Mouse (Mus musculus): ENCODE data around the gene Fkbp15.

The Fkbp15 gene

DNA sequence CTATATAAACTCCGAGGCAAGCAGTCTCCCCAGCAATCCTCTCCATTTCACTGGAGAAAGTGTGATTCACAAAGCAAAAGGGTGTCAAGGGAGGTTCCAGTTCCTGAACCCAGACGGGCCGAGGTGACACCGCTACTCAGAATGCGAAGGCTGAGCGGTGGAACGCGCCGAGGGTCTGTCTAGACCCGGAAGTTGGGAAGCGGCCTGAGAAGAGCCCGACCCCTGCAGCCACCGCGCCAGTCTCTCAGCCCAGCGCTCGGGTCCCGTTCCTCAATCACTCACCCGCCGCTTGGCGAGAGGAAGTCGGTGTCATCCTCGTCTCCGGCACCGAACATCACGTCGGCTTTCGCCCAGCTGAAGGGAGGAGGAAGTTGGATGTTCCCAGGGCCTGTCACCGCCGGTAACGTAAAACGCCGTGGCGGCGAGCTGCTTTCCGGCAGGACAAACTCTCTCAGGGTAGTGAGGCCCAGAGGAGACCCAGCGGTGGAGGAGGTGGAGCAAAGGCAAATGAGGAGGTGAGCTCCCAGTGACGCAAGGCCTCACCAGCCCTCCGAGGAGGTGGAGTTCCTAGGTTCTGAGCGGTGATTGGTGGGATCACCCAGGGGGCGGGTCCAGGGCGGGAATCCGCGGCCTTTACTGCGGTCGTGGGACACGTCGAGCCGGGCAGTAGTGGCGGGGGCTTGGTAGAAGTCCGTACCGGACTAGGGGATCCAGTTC lies at the start of gene Fkbp15, which contains the start of gene Slc31a1:
TSS of gene Fkbp15 (minus strand) at position 461 of the 717 bp plus-strand sequence.
TSS of gene Slc31a1 (plus strand) at position 640 of the 717 bp plus-strand sequence.
- DNase-seq (ENCODE audit: low read depth), result peak; percentile 95

DNA sequence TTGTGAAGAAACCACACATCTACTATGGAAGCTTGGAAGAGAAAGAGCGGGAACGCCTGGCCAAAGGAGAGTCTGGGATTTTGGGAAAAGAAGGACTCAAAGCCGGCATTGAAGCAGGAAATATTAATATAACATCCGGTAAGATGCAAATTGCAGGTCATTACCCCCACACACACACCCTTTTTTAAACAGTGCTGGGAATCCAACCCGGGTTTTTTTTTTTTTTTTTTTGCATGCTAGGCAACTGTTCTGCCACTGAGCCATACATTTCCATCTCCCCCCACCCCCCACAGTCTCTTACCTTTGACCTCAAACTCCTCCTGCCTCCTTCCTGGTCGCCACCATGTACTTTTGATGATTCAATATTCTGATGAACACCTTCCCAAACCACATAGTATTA lies 49.3 kb upstream of the Fkbp15 start:
- no peak for DNase-seq (ENCODE audit: low read depth)

DNA sequence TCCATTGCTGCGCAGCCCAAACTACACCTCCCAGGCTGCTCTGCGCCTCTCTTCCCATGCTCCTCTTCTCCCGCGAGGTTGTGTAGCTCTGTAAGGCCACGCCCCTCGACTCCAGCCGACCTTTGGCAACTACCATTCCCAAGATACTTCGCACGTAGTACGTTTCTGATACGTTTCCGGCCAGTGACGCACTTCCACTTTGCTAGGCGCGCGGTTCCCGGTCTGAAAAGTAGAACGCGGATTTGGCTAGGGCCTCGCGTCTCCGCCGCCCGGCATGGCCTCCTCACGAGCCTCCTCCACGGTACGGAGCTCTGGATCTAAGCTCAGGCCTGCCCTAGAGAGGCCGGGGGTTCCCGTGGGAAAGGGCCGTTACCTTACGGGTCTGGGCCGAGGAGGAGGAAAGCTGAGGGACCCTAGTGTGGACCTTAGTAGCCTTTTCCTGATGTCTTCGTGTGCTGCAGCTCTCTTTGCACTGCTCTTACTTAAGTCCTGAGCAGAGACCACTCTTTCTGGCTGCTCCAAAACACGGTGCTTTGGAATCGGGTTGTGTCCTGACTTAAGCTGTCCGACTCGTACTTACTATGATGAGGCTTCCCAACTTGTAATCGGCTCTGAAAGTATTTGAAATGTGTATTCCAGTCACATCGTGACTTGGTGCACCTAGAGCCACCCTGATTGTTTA lies 48.4 kb upstream of the Fkbp15 start, which contains the start of the genes Cdc26 and Prpf4:
TSS of gene Cdc26 (minus strand) at position 42 of the 682 bp plus-strand sequence.
TSS of gene Prpf4 (plus strand) at position 197 of the 682 bp plus-strand sequence.
- peak; percentile 97 for DNase-seq (ENCODE audit: low read depth)

DNA sequence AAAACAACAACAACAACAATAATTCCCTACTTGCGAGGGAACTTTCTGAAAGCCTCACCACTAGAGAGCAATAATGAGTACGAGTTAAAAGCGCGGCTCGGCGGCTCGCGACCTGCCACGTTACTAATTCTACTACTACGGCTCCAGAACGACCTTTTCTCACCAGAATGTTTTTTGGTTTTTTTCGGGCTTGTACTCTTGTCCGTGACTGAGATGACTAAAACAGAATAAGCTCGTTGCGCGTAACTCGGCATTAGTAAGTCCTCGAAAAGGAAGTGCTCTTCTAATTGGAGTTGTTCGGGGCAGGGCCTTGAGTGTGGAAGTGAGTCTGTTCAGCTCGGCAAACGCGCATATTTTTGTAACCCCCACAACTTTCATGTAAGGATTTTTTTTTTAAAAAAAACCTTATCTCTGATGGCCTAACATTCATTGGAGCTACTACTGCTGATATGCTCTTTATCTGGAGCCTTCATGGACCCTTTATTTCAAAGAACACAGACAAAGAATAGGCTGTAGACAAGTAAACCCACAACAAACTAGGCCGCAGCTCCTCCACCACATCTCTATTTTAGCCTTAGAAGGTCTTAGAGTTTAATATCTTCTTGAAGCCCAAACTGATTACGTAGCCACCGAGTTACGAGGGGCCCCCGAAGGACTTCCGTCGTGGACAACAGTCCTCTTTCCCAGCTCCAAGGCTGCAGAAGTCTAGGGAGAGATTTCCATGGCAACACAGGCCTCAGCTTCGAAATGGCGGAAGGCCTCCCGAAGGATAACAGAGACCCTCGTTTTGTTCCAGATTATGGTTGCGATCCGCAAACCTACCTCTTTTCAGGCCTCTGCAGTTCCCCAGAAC lies 47.6 kb upstream of the Fkbp15 start:
- DNase-seq (ENCODE audit: low read depth), result peak; percentile 55

DNA sequence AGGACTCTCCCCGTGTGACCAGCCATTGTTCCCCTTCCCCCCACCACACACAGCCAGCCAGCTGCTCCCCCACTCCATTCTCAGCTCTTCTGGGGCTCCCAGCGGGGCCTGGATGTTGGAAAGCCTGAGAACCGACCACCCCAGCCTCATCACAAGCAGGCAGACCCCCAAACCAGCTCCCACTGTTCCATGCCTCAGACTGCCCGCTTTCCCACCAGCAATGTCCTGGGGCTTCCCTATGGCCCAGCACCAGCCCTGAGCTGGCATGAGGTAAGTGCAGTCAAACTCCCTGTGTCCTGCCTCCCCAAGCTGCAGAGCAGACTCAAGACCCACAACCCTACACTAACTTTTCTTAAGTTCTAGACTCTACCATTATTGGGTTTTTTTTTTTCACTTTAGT lies 45.8 kb upstream of the Fkbp15 start:
- DNase-seq (ENCODE audit: low read depth), result no peak

DNA sequence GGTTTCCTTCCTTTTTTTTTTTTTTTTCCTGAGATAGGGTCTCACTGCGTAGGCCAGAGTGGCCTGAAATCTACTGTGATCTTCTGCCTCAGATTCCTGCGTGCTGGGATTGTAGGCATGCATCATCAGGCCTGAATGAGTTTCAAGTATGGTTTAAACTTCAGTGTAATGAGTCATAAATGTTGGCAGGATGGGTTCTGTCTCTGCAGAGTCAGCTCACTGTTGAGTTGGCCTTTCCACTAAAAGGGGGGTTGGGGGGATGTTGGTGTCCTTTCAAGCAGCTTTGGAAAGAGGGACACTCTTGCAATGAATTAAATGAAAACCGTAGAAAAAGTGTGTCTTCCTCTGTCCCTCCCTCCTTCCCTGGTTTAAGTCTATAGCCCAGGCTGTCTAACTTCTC lies 38.6 kb upstream of the Fkbp15 start:
- no peak for DNase-seq (ENCODE audit: low read depth)

DNA sequence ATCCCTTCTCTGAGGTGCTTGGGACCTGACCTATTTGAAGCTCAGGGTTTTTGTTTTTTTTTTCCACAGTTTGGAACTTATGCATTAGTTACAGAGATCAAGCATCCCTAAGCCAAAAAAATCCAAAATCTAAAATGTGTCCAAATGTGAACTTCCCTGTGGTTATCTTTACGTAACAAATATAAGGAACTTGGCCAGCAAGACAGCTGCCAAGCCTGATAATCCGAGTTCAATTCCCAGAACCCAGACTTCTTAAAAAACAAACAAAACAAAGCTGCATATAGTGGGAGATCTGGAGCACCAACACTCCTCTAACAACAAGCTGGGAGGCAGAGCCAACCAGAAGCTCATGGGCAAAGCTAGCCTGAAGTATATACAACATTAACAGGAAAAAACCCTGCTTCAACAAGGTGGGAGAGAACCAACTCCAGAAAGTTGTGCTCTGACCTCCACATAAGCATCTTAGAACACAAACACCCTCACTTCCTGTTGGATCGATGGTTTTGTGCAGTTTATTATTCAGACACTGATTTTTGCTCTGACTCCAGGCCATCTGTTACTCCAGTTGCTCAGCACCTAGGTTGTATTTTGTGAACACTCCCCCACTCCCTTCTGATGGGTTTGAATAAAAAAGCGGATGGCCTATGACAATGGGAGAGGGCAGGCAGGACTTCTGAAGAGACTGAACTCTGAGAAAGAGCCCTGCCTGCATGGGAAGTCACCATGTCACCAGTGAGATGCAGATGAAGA lies 37.4 kb upstream of the Fkbp15 start:
- no peak for DNase-seq (ENCODE audit: low read depth)

DNA sequence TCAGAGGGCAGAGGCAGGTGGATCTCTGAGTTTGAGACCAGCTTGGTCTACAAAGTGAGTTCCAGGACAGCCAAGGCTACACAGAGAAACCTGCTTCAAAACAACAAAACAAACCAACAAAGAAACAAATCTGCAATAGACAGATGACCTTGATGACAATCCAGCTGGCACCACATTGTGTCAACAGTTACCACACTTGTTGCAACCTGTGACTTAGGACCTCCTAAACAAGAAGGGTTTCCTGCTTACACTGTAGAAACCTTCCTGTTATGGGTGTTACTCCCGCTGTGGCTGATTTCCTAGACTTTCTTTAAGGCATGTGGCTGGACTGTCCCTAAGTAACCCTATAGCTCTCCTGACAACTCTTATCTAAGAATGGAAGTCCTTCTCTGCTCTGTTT lies 35.5 kb upstream of the Fkbp15 start:
- DNase-seq (ENCODE audit: low read depth), result no peak

DNA sequence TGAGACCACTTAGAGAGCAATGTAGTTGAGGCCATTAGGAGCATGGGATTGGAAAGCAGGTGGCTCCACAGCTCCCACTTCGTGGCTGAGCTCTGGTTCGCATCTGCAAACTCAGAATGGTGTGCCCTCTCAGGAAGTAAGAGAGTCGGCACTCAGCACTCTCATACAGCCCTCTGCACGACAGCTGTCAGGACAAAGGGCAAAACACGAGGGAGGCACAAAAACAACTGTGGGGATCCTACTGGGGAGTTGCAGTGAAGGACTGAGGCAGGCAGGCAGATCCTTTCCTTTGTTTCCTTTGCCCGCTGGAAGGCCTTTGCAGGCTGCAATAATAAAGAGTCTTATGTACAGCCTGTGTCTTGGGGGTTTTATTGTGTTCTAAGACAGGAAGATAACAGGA lies 33.1 kb upstream of the Fkbp15 start:
- DNase-seq (ENCODE audit: low read depth), result no peak

DNA sequence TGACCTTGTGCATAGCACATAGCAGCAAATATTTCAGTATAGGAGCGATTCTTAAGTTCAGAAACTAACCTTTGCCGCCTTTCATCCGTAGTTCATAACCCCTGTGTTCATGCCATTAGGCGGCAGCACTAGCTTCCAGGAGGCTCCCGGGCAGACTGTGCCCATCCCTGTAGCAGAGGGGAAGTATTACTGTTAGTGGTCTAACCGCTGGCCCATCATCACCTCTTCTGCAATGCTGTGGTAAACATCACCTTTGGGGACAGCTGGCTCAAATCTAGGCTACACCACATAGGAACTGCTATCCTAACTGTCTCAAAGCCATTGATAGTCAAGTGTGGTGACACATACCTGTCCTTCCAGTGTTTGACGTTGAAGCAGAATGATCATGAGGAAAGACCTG lies 31.5 kb upstream of the Fkbp15 start:
- no peak for DNase-seq (ENCODE audit: low read depth)

DNA sequence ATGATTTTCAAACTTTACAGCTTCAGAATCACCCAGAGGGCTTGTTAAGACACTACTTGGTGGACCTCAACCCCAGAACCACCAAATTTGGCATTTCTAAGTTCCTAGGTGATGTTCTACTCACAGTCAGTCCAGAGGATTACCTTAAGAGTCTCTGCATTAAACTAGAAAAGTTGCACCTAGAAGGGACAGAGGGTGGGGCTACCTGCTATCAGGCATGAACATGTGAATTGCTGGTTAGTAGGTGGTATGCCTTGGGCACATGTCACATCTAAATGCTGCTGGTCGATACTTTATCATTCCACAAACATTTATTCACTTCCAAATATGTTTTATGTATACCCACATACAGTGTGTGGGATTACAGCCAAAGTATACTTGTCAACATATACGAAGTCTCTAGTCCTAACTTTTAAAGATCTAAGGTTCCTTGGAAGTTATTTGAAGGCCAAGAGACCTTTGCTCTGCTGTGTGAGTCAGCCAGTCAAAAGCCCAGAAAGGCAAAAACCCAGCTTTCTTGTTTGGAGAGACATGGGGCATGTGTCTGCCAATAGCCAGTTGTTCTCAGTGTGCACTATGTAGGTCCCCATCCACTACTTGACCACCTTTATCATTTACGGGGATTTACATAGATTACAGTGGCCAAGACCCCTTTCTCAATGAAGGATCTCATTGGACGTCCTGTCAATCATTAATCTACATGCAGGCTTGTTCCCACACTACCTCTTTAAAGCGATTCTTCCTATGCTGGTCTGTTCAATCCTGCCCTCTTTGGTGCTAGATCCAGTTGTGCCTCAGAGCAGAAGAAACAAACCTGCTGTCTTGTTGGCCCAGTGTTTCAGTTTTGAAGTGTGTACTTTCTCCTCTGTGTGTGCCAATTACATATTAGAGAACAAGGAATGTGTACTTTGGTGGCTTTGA lies 29.5 kb upstream of the Fkbp15 start:
- DNase-seq (ENCODE audit: low read depth), result no peak

DNA sequence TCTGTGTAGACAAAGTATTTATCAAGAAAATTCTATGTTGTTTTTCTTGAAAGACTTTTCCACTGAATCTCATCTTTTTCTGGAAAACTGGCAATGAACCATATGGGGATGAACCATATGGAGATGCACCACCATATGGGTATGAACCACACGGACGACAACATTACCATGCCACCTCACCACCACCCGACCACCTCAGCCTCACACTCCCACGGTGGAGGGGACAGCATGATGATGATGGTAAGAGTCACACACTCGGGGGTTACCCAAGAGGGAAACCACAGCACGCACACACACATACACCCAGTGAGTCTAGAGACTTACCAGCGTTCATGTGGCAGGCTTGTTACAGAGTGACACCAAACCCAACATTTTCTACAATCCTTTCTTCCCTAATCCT lies 25.1 kb upstream of the Fkbp15 start:
- DNase-seq (ENCODE audit: low read depth), result no peak

DNA sequence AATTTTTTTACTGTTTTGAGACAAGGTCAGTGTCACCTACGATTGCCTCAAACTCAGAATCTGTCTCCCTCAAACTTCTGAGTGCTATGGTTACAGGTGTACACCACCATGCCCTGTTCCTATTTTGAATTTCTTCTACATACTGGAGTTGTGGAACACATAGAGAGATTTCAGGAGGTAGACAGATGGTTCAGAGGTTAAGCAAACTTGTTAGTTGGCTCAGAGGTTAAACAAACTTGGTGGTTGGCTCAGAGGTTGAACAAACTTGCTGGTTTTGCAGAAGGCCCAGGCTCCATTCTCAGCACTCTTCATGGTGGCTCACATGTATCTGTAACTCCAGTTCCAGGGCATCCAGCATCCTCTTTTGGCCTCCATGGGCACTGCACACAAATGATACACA lies 23.8 kb upstream of the Fkbp15 start:
- no peak for DNase-seq (ENCODE audit: low read depth)

DNA sequence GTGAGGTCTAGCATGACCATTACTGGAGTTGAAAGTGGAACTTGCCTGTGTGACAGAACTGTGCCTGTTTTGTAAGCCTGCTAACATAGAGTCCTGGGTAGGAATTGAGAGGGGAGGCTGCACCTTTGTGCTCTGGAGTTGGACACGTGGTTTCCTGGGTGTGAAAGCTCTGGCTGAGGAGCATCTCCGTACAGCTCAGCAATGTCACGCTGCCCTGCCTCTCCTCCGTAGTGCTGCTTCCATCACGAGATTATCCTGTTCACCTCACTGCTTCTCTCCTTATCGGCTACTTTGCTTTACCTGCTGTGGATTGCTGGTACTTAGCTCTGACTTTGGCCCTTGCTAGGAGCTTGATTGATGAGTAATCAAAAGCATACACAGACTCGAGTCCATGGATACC lies 23.4 kb upstream of the Fkbp15 start:
- DNase-seq (ENCODE audit: low read depth), result no peak

DNA sequence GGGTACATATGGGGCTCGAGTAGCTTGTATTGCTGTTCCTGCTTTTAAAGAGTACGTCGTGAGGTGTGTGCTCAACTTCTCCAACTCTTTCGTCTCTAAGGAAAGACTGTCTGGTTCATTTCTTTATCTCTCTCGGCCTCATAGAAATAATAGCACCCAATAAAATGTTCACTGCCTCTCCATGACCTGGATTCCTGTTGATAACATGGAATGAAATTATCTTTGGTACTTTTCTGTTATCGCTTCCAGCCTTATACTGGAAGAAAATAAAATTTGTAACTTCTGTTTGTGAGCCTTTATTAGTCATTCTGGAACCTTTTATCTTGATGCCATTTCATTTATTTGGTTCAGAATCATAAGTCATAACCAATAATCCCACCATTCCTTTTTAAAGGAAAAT lies 22.9 kb upstream of the Fkbp15 start:
- no peak for DNase-seq (ENCODE audit: low read depth)

DNA sequence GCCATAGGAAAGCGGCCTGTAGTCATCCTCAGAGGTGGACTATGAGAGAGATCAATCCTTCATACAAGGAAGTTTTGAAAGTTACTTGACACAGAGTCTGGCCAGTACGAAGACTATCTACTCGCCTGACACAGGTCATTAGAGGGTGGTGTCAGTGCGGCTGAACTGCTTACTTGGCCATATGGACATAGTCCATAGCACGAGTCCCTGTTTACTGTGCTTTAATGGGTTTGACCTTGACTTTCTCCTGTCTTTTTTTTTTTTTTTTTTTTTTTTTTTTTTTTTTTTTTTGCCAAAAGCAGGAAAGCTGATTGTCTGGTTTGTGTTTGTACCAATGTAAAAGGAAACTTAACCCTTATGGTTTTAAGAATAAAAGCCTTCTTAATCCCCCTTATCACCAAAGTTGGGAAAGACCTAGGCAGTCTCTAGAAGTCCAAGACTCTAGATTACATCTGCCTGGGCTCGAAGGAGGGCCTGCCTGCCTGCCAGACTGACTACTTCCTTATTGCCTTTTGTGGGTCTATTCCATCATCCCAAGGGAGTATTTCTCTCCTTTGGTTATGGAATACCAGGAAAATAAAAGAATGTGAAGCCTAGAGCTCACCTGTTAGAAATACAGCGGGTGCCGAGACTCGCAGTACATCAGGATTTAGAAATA lies 19.5 kb upstream of the Fkbp15 start:
- DNase-seq (ENCODE audit: low read depth), result no peak

DNA sequence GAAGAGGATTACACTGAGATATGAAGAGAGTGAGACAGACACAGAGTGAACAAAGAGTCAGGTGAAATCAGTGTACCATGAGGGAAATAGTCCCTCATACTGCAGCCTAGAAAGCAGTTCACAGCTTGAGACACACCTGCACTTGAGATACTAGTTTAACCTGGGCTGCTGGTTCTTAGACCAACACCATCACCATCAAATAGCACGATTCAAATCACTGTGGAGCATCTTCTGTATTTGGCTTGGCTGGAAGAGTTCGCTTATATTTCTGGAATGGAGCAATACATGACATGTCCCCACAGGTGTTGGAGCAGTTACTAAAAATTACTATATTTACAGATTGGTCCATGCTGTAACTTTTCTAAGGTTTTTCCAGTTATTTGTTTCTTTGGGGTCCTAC lies 15.8 kb upstream of the Fkbp15 start:
- DNase-seq (ENCODE audit: low read depth), result no peak

DNA sequence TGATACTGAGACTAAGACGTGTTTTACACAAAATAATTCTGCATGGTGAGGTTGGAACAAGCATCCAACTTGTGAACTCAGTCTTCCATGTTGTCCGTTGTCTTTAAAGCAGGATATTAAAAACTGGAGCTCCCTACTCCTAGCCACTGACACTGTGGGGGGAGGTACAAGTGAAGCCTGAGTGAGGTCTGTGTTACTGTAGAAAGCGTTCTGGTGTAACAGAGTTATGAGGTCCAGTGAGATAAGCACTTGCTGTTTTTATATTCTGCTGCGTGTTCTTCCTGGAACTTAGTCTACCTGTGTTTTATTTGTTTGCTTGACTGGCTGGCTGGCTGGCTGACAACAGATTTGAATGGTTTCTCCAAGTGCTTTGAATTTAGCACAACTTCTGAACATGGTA lies 14.0 kb upstream of the Fkbp15 start:
- no peak for DNase-seq (ENCODE audit: low read depth)

DNA sequence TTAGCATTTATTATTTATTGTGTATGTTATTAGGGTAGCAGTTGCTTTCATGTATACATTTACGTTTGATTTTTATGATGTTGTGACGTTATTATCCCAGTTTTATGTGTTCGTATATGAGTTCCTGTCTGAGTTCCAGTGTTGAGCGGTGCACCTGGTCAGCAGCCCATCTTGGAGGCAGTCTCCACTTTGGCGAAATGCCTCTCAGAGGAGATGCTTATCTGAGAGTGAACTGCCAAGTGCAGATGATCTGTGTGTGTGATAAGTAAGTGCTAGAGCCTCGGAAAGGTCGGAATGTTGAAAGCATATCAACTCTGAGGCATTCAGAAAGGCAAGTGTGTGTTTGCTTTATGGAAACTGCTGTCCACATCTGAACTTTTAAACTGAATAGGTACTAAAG lies 13.3 kb upstream of the Fkbp15 start:
- DNase-seq (ENCODE audit: low read depth), result no peak

DNA sequence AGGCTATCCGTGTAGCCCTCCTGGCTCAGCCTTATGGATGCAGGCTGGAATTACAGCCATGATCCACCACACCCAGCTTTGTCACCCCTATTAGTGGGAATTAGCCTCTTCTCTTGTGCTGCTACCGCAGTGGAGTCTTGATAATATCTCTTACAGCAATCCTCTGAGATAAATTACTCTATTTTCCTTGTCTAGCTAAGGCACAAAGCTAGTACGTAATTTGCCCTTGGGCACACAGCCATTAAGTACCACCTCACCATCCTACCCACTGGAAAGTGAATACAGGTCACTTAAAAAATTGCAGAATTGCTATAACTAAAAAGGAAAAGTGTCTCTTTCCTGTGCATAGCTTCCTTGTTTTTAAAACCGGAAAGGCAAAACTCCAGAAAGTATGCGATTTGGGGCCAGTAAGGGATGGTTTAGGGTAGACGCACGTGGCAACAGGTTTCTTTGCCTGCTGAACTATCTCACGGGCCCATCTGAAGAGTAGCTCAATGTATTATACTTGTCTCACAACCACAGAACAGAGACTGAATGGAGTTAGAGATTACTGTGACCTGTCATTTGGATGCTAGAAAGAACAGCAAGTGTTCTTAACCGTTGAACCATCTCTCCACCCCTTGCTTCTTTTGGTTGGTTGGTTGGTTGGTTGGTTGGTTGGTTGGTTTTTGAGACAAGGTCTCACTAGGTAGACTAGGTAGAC lies 12.6 kb upstream of the Fkbp15 start:
- DNase-seq (ENCODE audit: low read depth), result no peak
